Mouse (Mus musculus) heart, postnatal 0 days (tissue): ENCODE results near the gene Slc35c2. TPM values are rescaled to one million over a fixed set of nuclear protein-coding genes. Genes with fewer than 3 reads are reported as not detected.

Experiments used
- ATAC-seq: fragments of 200-750 bp; cut with Nextera tagmentation; 2 replicates; pipeline ENCODE4 v1.8.0; 2017; ENCODE audit warnings: low read depth, moderate number of reproducible peaks, moderate library complexity; ENCODE audit not compliant: insufficient read depth
- DNase-seq: peaks from one replicate; pipeline ENCODE4 v3.0.0-alpha.2; 2016; ENCODE audit warnings: low spot score
- H3K27ac ChIP-seq: fragments of 300-500 bp; sonication (generic); 2 replicates; pipeline ENCODE4 v1.5.1; 2014; ENCODE audit warnings: low read depth, mild to moderate bottlenecking
- H3K27me3 ChIP-seq: fragments of 300-500 bp; sonication (generic); 2 replicates; pipeline ENCODE4 v1.6.1; 2014; ENCODE audit warnings: low read length, mixed read lengths; ENCODE audit not compliant: control insufficient read depth, insufficient read depth
- H3K36me3 ChIP-seq: fragments of 300-500 bp; sonication (generic); replicated peaks from 2 replicates; pipeline ENCODE4 v1.6.1; 2014; ENCODE audit warnings: low read length, mixed read lengths; ENCODE audit not compliant: control insufficient read depth, insufficient read depth
- H3K4me1 ChIP-seq: fragments of 300-500 bp; sonication (generic); 2 replicates; pipeline ENCODE4 v1.6.1; 2014; ENCODE audit warnings: antibody characterized with exemption; ENCODE audit not compliant: control insufficient read depth, insufficient read depth
- H3K4me2 ChIP-seq: fragments of 300-500 bp; sonication (generic); 2 replicates; pipeline ENCODE4 v1.6.1; 2014; ENCODE audit warnings: low read depth, mild to moderate bottlenecking, low read length, moderate library complexity
- H3K4me3 ChIP-seq: fragments of 300-500 bp; sonication (generic); 2 replicates; pipeline ENCODE4 v1.5.1; 2014; ENCODE audit warnings: low read depth, low read length
- H3K9ac ChIP-seq: fragments of 300-500 bp; sonication (generic); replicated peaks from 2 replicates; pipeline ENCODE4 v1.6.1; 2014; ENCODE audit warnings: low read depth, low read length, mixed read lengths
- H3K9me3 ChIP-seq: fragments of 300-500 bp; sonication (generic); replicated peaks from 2 replicates; pipeline ENCODE4 v1.6.1; 2016; ENCODE audit warnings: low read length; ENCODE audit not compliant: control insufficient read depth
- CTCF ChIP-seq: IDR thresholded peaks from 2 replicates; pipeline ENCODE4 v1.5.1; 2016; ENCODE audit warnings: antibody characterized with exemption, control low read depth, low read depth
- EP300 ChIP-seq: IDR thresholded peaks from 2 replicates; pipeline ENCODE4 v1.6.1; 2016; ENCODE audit warnings: antibody characterized with exemption, low read depth
- WGBS: fragments of 180-500 bp; shearing (Covaris S2); extraction: QIAGEN DNeasy Blood & Tissue Kit; methylation state at CpG from one replicate; pipeline ENCODE4 v1.1.7; 2014; 5-methylcytosine and 5-hydroxymethylcytosine counted together
- polyA plus RNA-seq: library from polyadenylated mRNA; unstranded; fragments of >200 nt; fragmentation: Nextera tagmentation; extraction: Ambion mirVana; gene quantifications from 2 replicates; pipeline ENCODE4 v1.2.1, GENCODE M21; 2015
- total RNA-seq: library from RNA; depleted of rRNA; stranded (reverse); fragments of >200 nt; gene quantifications from 2 replicates; pipeline ENCODE4 v1.2.3, GENCODE M21; 2014; ENCODE audit warnings: low replicate concordance; rRNA removed

The Slc35c2 gene
- total RNA-seq (39.4 and 73.8 TPM in 2 replicates), polyA plus RNA-seq (32.6 and 33.7 TPM in 2 replicates)

GRCm38 (mm10) chr2:165287202-165287984, at the start of gene Slc35c2:
Gene Slc35c2, minus strand, starts transcription at chr2:165287869.
- ATAC-seq (peak; percentile 94), DNase-seq (peak; percentile 89)
- Histone ChIP-seq H3K27ac (peak within 1 kb of the TSS; percentile 71), H3K9me3 (no peaks in the 10 kb centered on the region), H3K4me2 (peak within 1 kb of the TSS; percentile 82), H3K27me3 (no peaks in the 10 kb centered on the region), H3K4me3 (peak within 1 kb of the TSS; percentile 81), H3K9ac (peak within 1 kb of the TSS; percentile 54), H3K36me3 (peaks cover 19% of the 10 kb centered on the region), H3K4me1 (peaks cover 11% of the 10 kb centered on the region)
- TF ChIP-seq EP300 (no peak), CTCF (no peak)
- under 1% methylated on average over 49 of the region's 49 CpGs for WGBS

- Histone ChIP-seq H3K9ac (no peak overlapping the region), H3K9me3 (no peaks in the 10 kb centered on the region), H3K4me1 (no peaks in the 10 kb centered on the region), H3K4me2 (no peak overlapping the region), H3K36me3 (no peaks in the 10 kb centered on the region), H3K27me3 (no peaks in the 10 kb centered on the region), H3K4me3 (no peak overlapping the region), H3K27ac (no peak overlapping the region)
- ATAC-seq, result no peak
- no peak for DNase-seq
- TF ChIP-seq EP300 (no peak), CTCF (peak; percentile 64)
- 28% methylated on average over 3 of the region's 3 CpGs for WGBS
These were observed 49.5 kb upstream of the Slc35c2 start for GRCm38 (mm10) chr2:165337191-165337590.

- Histone ChIP-seq H3K4me1 (no peaks in the 10 kb centered on the region), H3K27ac (no peak overlapping the region), H3K9me3 (no peaks in the 10 kb centered on the region), H3K9ac (no peak overlapping the region), H3K4me3 (no peak overlapping the region), H3K4me2 (no peak overlapping the region), H3K27me3 (no peaks in the 10 kb centered on the region), H3K36me3 (no peaks in the 10 kb centered on the region)
- ATAC-seq (no peak), DNase-seq (no peak)
- WGBS, result 48% methylated on average over 14 of the region's 14 CpGs
- TF ChIP-seq CTCF (no peak), EP300 (no peak)
These were observed 45.0 kb upstream of the Slc35c2 start for GRCm38 (mm10) chr2:165332610-165333210.

GRCm38 (mm10) chr2:165329703-165330102, 42.0 kb upstream of the Slc35c2 start:
- Histone ChIP-seq H3K27me3 (no peaks in the 10 kb centered on the region), H3K4me1 (peaks cover 16% of the 10 kb centered on the region), H3K36me3 (no peaks in the 10 kb centered on the region), H3K9ac (no peak overlapping the region), H3K9me3 (no peaks in the 10 kb centered on the region), H3K27ac (no peak overlapping the region), H3K4me3 (no peak overlapping the region), H3K4me2 (no peak overlapping the region)
- no peak for TF ChIP-seq CTCF
- TF ChIP-seq EP300, result no peak
- 9% methylated on average over 3 of the region's 3 CpGs for WGBS
- no peak for DNase-seq
- ATAC-seq, result no peak

GRCm38 (mm10) chr2:165328746-165329145, 41.1 kb upstream of the Slc35c2 start:
- Histone ChIP-seq H3K9me3 (no peaks in the 10 kb centered on the region), H3K27me3 (no peaks in the 10 kb centered on the region), H3K4me1 (peaks cover 17% of the 10 kb centered on the region), H3K27ac (no peak overlapping the region), H3K36me3 (no peaks in the 10 kb centered on the region), H3K4me3 (no peak overlapping the region), H3K9ac (no peak overlapping the region), H3K4me2 (no peak overlapping the region)
- DNase-seq, result no peak
- no peak for TF ChIP-seq CTCF
- WGBS, result 51% methylated on average over 5 of the region's 5 CpGs
- no peak for ATAC-seq
